In genomic region chr17:75180301-75180700, GRCm38 (mm10) we compare ENCODE assay signal across 18 mouse cellular contexts.
DNase-seq lines count a peak whose midpoint lies in the region; TF ChIP-seq lines count a peak whose summit lies in the region.
"Had no signal": no experiment of that assay in that cellular context is flagged by ENCODE, and none has a peak within 500 bp of the region (broad histone marks: within the 10 kb centered on the region; RNA-seq: fewer than 3 reads in every experiment).

No protein-coding gene starts in this region.

- 0 out of 2 replicates have a peak overlapping the region, but pooled peaks have one; percentile 36 for H3K27ac ChIP-seq in left cerebral cortex, adult 2 months
- H3K27ac ChIP-seq: forebrain, embryonic 15.5 days; hindbrain, embryonic 12.5 days; midbrain, embryonic 15.5 days had no signal

- H3ac ChIP-seq in C2C12 (ENCODE audit: control insufficient read depth, insufficient read length, low read depth) (peak overlapping the region; percentile 80), myocyte (ENCODE audit: control insufficient read depth, insufficient read length) (no peak overlapping the region)

- H3K79me2 ChIP-seq in C2C12 (ENCODE audit: control insufficient read depth, insufficient read depth), result peaks cover 63% of the 10 kb centered on the region
- peaks cover 18% of the 10 kb centered on the region for H3K79me2 ChIP-seq in myocyte (ENCODE audit: control insufficient read depth, insufficient read depth)

- intact Hi-C loops in left cerebral cortex, adult 2 months (cut with DNase I), result no loop called here
- intact Hi-C loops in left cerebral cortex, postnatal 4 days (cut with DNase I), result no loop called here

- no peak for DNase-seq in left cerebral cortex, adult 2 months (ENCODE audit: extremely low spot score in 1 of 2, low spot score in 2 of 2)
- DNase-seq in left cerebral cortex, postnatal 4 days, result no peak
- peak; percentile 28 for DNase-seq in 3134 (ENCODE audit: extremely low read depth, insufficient read length, low spot score)
- DNase-seq in frontal cortex, postnatal 25 days (ENCODE audit: low spot score in 2 of 2), result no peak
- no peak for DNase-seq in frontal cortex, postnatal 36 days (ENCODE audit: low spot score in 2 of 2)
- DNase-seq: cerebellum, adult 9-11 months; embryo, embryonic 11 days; gastrocnemius, adult 2 months; heart, adult 18-20 months; liver; retina, postnatal 1 day; right cerebral cortex, postnatal 4 days; thymus, adult 2 months had no signal

- H3K79me3 ChIP-seq in C2C12 (ENCODE audit: low read depth), result peaks cover 52% of the 10 kb centered on the region

- H3K4me3 ChIP-seq in left cerebral cortex, adult 2 months, result peak overlapping the region; percentile 11; the same call in 1 of the 2 replicates
- peak overlapping the region; percentile 36 for H3K4me3 ChIP-seq in C2C12 (ENCODE audit: insufficient read depth, poor library complexity, severe bottlenecking)
- peak overlapping the region; percentile 36 for H3K4me3 ChIP-seq in myocyte
- H3K4me3 ChIP-seq: forebrain, embryonic 15.5 days; hindbrain, embryonic 12.5 days; midbrain, embryonic 15.5 days had no signal

- H3K27me3 ChIP-seq in C2C12 (ENCODE audit: control insufficient read depth, insufficient read depth, insufficient read length) (no peaks in the 10 kb centered on the region), myocyte (ENCODE audit: control insufficient read depth, insufficient read depth, insufficient read length) (no peaks in the 10 kb centered on the region)
- H3K27me3 ChIP-seq: forebrain, embryonic 15.5 days; hindbrain, embryonic 12.5 days; midbrain, embryonic 15.5 days had no signal

- TF ChIP-seq POLR2A in myocyte (IDR thresholded peaks at IDR 0.05; ENCODE audit: insufficient read length, low read depth), result no peak

- no peak for TF ChIP-seq CTCF in left cerebral cortex, adult 2 months (IDR thresholded peaks at IDR 0.05)
- no peak for TF ChIP-seq CTCF in C2C12 (IDR thresholded peaks at IDR 0.05; ENCODE audit: control insufficient read depth, insufficient read depth, insufficient read length)

- peaks cover 29% of the 10 kb centered on the region for H3K36me3 ChIP-seq in C2C12 (ENCODE audit: control insufficient read depth, insufficient read depth)
- no peaks in the 10 kb centered on the region for H3K36me3 ChIP-seq in myocyte (ENCODE audit: control insufficient read depth, insufficient read depth)
- H3K36me3 ChIP-seq: forebrain, embryonic 15.5 days; hindbrain, embryonic 12.5 days; midbrain, embryonic 15.5 days had no signal

- H3K4me2 ChIP-seq in myocyte (ENCODE audit: low read depth), result peak overlapping the region; percentile 83
- H3K4me2 ChIP-seq: forebrain, embryonic 15.5 days; hindbrain, embryonic 12.5 days; midbrain, embryonic 15.5 days had no signal

TF ChIP-seq in C2C12, 6 proteins besides CTCF, POLR2A, EP300 and RAD21:
- TF ChIP-seq MAX (IDR thresholded peaks at IDR 0.05), result no peak
- no peak for TF ChIP-seq CEBPB (IDR thresholded peaks at IDR 0.05; ENCODE audit: low read depth)
- TF ChIP-seq USF1 (IDR thresholded peaks at IDR 0.05; ENCODE audit: low read depth), result no peak
- TF ChIP-seq MYOD1 (IDR thresholded peaks at IDR 0.05; ENCODE audit: control insufficient read depth, insufficient read length, low read depth), result no peak
- no peak for TF ChIP-seq FOSL1 (IDR thresholded peaks at IDR 0.05; ENCODE audit: insufficient read depth, low read length, poor library complexity, severe bottlenecking)
- no peak for TF ChIP-seq MYOG (IDR thresholded peaks at IDR 0.05; ENCODE audit: control insufficient read depth, extremely low read depth, insufficient read length)

TF ChIP-seq in myocyte, 11 proteins besides CTCF, POLR2A, EP300 and RAD21:
- TF ChIP-seq E2F4 (IDR thresholded peaks at IDR 0.05; ENCODE audit: insufficient read depth) (no peak), SRF (IDR thresholded peaks at IDR 0.05; ENCODE audit: control insufficient read depth, insufficient read length, low read depth) (no peak), USF1 (IDR thresholded peaks at IDR 0.05; ENCODE audit: low read depth) (no peak), REST (IDR thresholded peaks at IDR 0.05; ENCODE audit: insufficient read depth, insufficient read length) (no peak), MYOD1 (IDR thresholded peaks at IDR 0.05; ENCODE audit: control insufficient read depth in 1 of 3, insufficient read length in 2 of 3, low read depth in 2 of 3) (no peak), CEBPB (IDR thresholded peaks at IDR 0.05; ENCODE audit: insufficient read depth, poor library complexity, severe bottlenecking) (no peak), TCF12 (IDR thresholded peaks at IDR 0.05; ENCODE audit: insufficient read depth, poor library complexity, severe bottlenecking) (no peak), MAX (IDR thresholded peaks at IDR 0.05; ENCODE audit: low read depth) (no peak), MYOG (IDR thresholded peaks at IDR 0.05; ENCODE audit: control insufficient read depth in 1 of 3, insufficient read depth in 1 of 3, insufficient read length in 2 of 3, low read depth in 2 of 3) (no peak), POLR2AphosphoS2 (IDR thresholded peaks at IDR 0.05; ENCODE audit: insufficient read length, low read depth) (no peak), TCF3 (IDR thresholded peaks at IDR 0.05; ENCODE audit: insufficient read length, low read depth) (no peak)
TF ChIP-seq in myocyte: peak in this region for 0.
